Comparison of ENCODE assay signal across 8 mouse cellular contexts in genomic region chr14:46388636-46389035, GRCm38 (mm10). TPM values are rescaled to one million over a fixed set of nuclear protein-coding genes. Genes with fewer than 3 reads are reported as not detected.
DNase-seq lines count a peak whose midpoint lies in the region; ATAC-seq lines count a peak whose summit lies in the region.

No protein-coding gene starts in this region.

- H3K9ac ChIP-seq in embryonic facial prominence, embryonic 15.5 days = peak overlapping the region; percentile 48
- H3K9ac ChIP-seq in limb, embryonic 12.5 days (replicated peaks) = peak overlapping the region; percentile 67
- H3K9ac ChIP-seq in midbrain, embryonic 13.5 days (replicated peaks) = no peak overlapping the region

- DNase-seq in adrenal gland, postnatal 25 days = peak; percentile 53
- peak; percentile 70 for DNase-seq in heart, postnatal 4 days
- DNase-seq in right cerebral cortex, adult 2 months (ENCODE audit: low spot score in 2 of 2) = no peak
- DNase-seq in frontal cortex, postnatal 25 days (ENCODE audit: low spot score in 2 of 2) = no peak

- no peaks in the 10 kb centered on the region for H3K9me3 ChIP-seq in embryonic facial prominence, embryonic 15.5 days (replicated peaks)
- H3K9me3 ChIP-seq in limb, embryonic 12.5 days = no peaks in the 10 kb centered on the region
- H3K9me3 ChIP-seq in midbrain, embryonic 13.5 days = no peaks in the 10 kb centered on the region

- under 1% methylated on average over 26 of the region's 27 CpGs for WGBS in embryonic facial prominence, embryonic 15.5 days
- WGBS in limb, embryonic 12.5 days = under 1% methylated on average over 27 of the region's 27 CpGs
- WGBS in midbrain, embryonic 13.5 days = under 1% methylated on average over 27 of the region's 27 CpGs

- ATAC-seq in embryonic facial prominence, embryonic 15.5 days (ENCODE audit: insufficient number of reproducible peaks, low FRiP score, low TSS enrichment, low read depth) = no peak
- no peak for ATAC-seq in limb, embryonic 12.5 days (ENCODE audit: insufficient number of reproducible peaks, insufficient read depth, low FRiP score, low TSS enrichment, low read depth)
- ATAC-seq in midbrain, embryonic 13.5 days = no peak
- ATAC-seq in megakaryocyte progenitor cell, adult 5-6 weeks (replicated peaks; ENCODE audit: poor library complexity) = no peak

- H3K4me2 ChIP-seq in embryonic facial prominence, embryonic 15.5 days (replicated peaks) = peak overlapping the region; percentile 75
- peak overlapping the region; percentile 82 for H3K4me2 ChIP-seq in limb, embryonic 12.5 days
- H3K4me2 ChIP-seq in midbrain, embryonic 13.5 days (replicated peaks) = peak overlapping the region; percentile 85

- H3K27ac ChIP-seq in embryonic facial prominence, embryonic 15.5 days (replicated peaks) = peak overlapping the region; percentile 92
- peak overlapping the region; percentile 91 for H3K27ac ChIP-seq in limb, embryonic 12.5 days
- H3K27ac ChIP-seq in midbrain, embryonic 13.5 days = no peak overlapping the region

- H3K4me1 ChIP-seq in embryonic facial prominence, embryonic 15.5 days = peaks cover 36% of the 10 kb centered on the region
- H3K4me1 ChIP-seq in limb, embryonic 12.5 days (replicated peaks) = peaks cover 48% of the 10 kb centered on the region
- H3K4me1 ChIP-seq in midbrain, embryonic 13.5 days (replicated peaks) = peaks cover 50% of the 10 kb centered on the region

- H3K27me3 ChIP-seq in embryonic facial prominence, embryonic 15.5 days = peaks cover 33% of the 10 kb centered on the region
- peaks cover 42% of the 10 kb centered on the region for H3K27me3 ChIP-seq in limb, embryonic 12.5 days
- peaks cover 94% of the 10 kb centered on the region for H3K27me3 ChIP-seq in midbrain, embryonic 13.5 days

- H3K36me3 ChIP-seq in embryonic facial prominence, embryonic 15.5 days = peaks cover 8% of the 10 kb centered on the region; the same call in 1 of the 2 replicates
- H3K36me3 ChIP-seq in limb, embryonic 12.5 days = peaks cover 8% of the 10 kb centered on the region
- no peaks in the 10 kb centered on the region for H3K36me3 ChIP-seq in midbrain, embryonic 13.5 days

- H3K4me3 ChIP-seq in embryonic facial prominence, embryonic 15.5 days (replicated peaks) = peak overlapping the region; percentile 63
- peak overlapping the region; percentile 57 for H3K4me3 ChIP-seq in limb, embryonic 12.5 days (replicated peaks)
- peak overlapping the region; percentile 53 for H3K4me3 ChIP-seq in midbrain, embryonic 13.5 days (replicated peaks)

RNA-seq across cellular contexts. Expression of gene Bmp4, which starts 1.8 kb away (rescaled TPM):
- total RNA-seq in adrenal gland, postnatal 25 days (2021) = 12.3 and 14.4 TPM in 2 replicates
- 40.1 and 42.7 TPM in 2 replicates for polyA plus RNA-seq in embryonic facial prominence, embryonic 15.5 days (2015; fragmentation: Nextera tagmentation; extraction: Ambion mirVana)
- 10 to 100 TPM; 10.2 to 16.2 TPM for total RNA-seq in heart, postnatal 4 days (2021)
- 35.4 and 46.7 TPM in 2 replicates for polyA plus RNA-seq in limb, embryonic 12.5 days (2016; fragmentation: Nextera tagmentation; extraction: Ambion mirVana)
- polyA plus RNA-seq in midbrain, embryonic 13.5 days (2015; fragmentation: Nextera tagmentation; extraction: Ambion mirVana) = 2.6 and 5.7 TPM in 2 replicates
- not detected in 2 replicates for total RNA-seq in megakaryocyte progenitor cell, adult 5-6 weeks (2015)
- total RNA-seq in megakaryocyte progenitor cell, adult 5-6 weeks (2017) = not detected in 2 replicates

RNA-seq across cellular contexts. Expression of gene Gm15217, which starts 9.4 kb away (rescaled TPM):
- not detected in 2 replicates for total RNA-seq in adrenal gland, postnatal 25 days (2021)
- polyA plus RNA-seq in embryonic facial prominence, embryonic 15.5 days (2015; fragmentation: Nextera tagmentation; extraction: Ambion mirVana) = not detected in 2 replicates
- not detected for total RNA-seq in heart, postnatal 4 days (2021)
- polyA plus RNA-seq in limb, embryonic 12.5 days (2016; fragmentation: Nextera tagmentation; extraction: Ambion mirVana) = not detected in 2 replicates
- polyA plus RNA-seq in midbrain, embryonic 13.5 days (2015; fragmentation: Nextera tagmentation; extraction: Ambion mirVana) = not detected in 2 replicates
- total RNA-seq in megakaryocyte progenitor cell, adult 5-6 weeks (2015) = not detected in 2 replicates
- not detected in 2 replicates for total RNA-seq in megakaryocyte progenitor cell, adult 5-6 weeks (2017)

Comparison
In these comparisons a context has a peak if more than half of its experiments do, and no peak if none do; other contexts are left out.
1. DNase-seq: peak in adrenal gland, postnatal 25 days (single experiment) and heart, postnatal 4 days (single experiment); none in right cerebral cortex, adult 2 months (0 of 2) and frontal cortex, postnatal 25 days (0 of 2).
2. RNA of gene Bmp4, which starts 1.8 kb away (total RNA-seq): 10.2 to 16.2 TPM in heart, postnatal 4 days and 12.3 to 14.4 TPM in adrenal gland, postnatal 25 days; not detected in megakaryocyte progenitor cell, adult 5-6 weeks; every median in the first group is over 10 times any median in the second.
3. Peak in every context shown above with its lines, with median percentiles within 50 percentile points of each other: H3K4me2 ChIP-seq and H3K4me3 ChIP-seq.